Mouse (Mus musculus): Measurements from ENCODE around the gene Ccm2.

DNA sequence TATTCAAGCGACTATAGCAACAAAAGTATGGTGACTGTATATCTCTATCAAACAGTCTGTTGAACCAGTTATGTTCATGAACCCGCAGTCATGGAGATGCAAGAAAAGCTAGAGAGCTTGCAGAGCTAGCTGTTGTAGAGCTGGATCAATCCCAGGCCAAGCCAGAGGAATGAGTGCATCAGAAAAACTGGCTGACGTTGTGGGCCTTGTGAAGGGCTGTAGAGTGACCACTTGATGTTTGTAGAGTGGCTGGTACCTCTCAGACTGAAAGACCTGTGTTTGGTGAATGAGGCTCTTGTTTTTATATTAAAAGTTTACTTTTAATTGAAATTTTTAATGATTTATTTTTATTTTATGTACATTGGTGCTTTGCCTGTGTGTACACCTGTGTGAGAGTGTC lies 3.5 kb downstream of the Ccm2 start:
- TF ChIP-seq CTCF (IDR thresholded peaks at IDR 0.05; ENCODE audit: insufficient read depth, low read length) (no peak), POLR2A (IDR thresholded peaks at IDR 0.05; ENCODE audit: borderline replicate concordance, extremely low read depth, low read depth, low read length) (no peak)

Measured in lung, adult 2 months (tissue).